Mouse (Mus musculus): ENCODE measurements around the gene Vmn1r81.

DNA sequence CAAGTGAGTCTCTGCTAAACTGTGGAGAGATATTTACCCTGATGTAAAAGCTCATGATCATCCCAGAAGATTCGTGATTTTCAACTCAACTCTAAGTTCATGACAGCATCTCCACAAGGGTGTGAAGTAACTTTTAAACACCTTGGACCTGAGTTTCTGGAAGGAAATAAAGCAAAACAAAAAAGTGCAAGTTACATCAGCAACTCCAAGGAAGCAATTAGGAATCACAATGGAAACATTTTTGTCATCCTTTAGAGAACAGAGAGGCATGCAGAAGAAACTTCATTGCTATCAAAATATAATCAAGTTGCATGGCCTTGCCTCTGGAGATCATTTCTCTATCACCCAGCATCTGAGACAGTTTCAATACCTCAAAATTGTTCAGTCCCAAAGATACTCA, at the start of gene Vmn1r81:
- TF ChIP-seq CTCF (IDR thresholded peaks at IDR 0.05; ENCODE audit: extremely low read depth, insufficient read length, insufficient replicate concordance, low read depth, low read length) = no peak
- no peak for TF ChIP-seq POLR2A (IDR thresholded peaks at IDR 0.05; ENCODE audit: low read depth, low read length)
